Mouse (Mus musculus): Measurements from ENCODE around the gene Art5. TPM values are rescaled to one million over a fixed set of nuclear protein-coding genes. Genes with fewer than 3 reads are reported as not detected.

The Art5 gene
- 1.5 and 2.0 TPM in 2 replicates for polyA plus RNA-seq (2016; fragmentation: Nextera tagmentation; extraction: Ambion mirVana)

GRCm38 (mm10) chr7:102109171-102109570 lies at the start of gene Art5:
Gene Art5, minus strand, starts transcription at chr7:102109489.
- Histone ChIP-seq H3K4me1 (peaks cover 5% of the 10 kb centered on the region), H3K36me3 (no peaks in the 10 kb centered on the region), H3K27me3 (no peaks in the 10 kb centered on the region), H3K27ac (no peak within 1 kb of the TSS), H3K4me2 (replicated peaks) (no peak within 1 kb of the TSS), H3K9me3 (no peaks in the 10 kb centered on the region), H3K4me3 (no peak within 1 kb of the TSS), H3K9ac (no peak within 1 kb of the TSS)
- WGBS: 78% methylated on average over 7 of the region's 7 CpGs
- ATAC-seq (ENCODE audit: insufficient number of reproducible peaks, insufficient read depth, low FRiP score, low TSS enrichment): no peak

DNA sequence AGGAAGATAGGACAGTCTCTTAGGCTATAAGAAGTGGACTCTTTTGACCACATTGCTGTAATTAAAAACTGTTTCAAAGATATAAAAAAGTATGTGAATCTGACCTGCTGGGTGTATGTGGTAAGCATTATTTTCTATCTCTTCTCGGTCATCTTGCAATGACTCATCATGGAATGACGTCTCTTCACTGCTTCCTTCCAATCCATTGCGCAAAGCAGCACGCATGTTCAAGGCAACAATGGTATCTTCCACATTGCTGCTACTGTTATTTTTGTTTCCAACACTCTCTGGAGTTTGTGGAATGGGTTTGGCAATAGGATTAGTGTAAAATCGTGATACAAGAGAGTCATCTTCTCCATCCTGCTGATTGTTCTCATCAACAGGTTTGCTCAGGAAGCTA lies 44.4 kb upstream of the Art5 start:
- no peaks in the 10 kb centered on the region for H3K4me1 ChIP-seq
- no peaks in the 10 kb centered on the region for H3K9me3 ChIP-seq
- H3K4me3 ChIP-seq: no peak overlapping the region
- H3K27me3 ChIP-seq: no peaks in the 10 kb centered on the region
- 92% methylated on average over 5 of the region's 5 CpGs for WGBS
- ATAC-seq (ENCODE audit: insufficient number of reproducible peaks, insufficient read depth, low FRiP score, low TSS enrichment): no peak
- H3K36me3 ChIP-seq: peaks cover 54% of the 10 kb centered on the region
- no peak overlapping the region for H3K27ac ChIP-seq
- H3K4me2 ChIP-seq (replicated peaks): no peak overlapping the region
- H3K9ac ChIP-seq: no peak overlapping the region

DNA sequence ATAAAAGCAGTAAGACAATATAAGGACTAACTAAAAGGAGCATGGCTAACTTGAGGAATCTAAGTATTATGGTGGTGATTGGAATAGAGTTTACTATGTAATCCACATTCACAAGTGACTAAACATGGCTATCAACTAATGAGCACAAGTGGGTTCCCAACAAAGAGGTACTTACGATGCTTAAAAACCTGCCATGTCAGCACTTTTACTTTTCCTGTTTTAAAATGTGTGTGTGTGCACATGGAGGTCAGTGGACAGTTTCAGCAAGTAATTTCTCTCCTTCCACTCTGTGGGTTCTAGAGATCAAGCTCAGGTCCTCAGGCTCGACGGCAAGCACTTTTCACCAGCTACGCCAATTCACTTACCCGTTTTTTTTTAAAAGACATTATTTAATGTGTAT lies 28.6 kb upstream of the Art5 start:
- H3K27ac ChIP-seq: no peak overlapping the region
- no peaks in the 10 kb centered on the region for H3K4me1 ChIP-seq
- H3K9ac ChIP-seq: no peak overlapping the region
- no peaks in the 10 kb centered on the region for H3K9me3 ChIP-seq
- 95% methylated on average over 5 of the region's 5 CpGs for WGBS
- ATAC-seq (ENCODE audit: insufficient number of reproducible peaks, insufficient read depth, low FRiP score, low TSS enrichment): no peak
- H3K36me3 ChIP-seq: peaks cover 63% of the 10 kb centered on the region
- no peak overlapping the region for H3K4me3 ChIP-seq
- no peak overlapping the region for H3K4me2 ChIP-seq (replicated peaks)
- H3K27me3 ChIP-seq: no peaks in the 10 kb centered on the region

DNA sequence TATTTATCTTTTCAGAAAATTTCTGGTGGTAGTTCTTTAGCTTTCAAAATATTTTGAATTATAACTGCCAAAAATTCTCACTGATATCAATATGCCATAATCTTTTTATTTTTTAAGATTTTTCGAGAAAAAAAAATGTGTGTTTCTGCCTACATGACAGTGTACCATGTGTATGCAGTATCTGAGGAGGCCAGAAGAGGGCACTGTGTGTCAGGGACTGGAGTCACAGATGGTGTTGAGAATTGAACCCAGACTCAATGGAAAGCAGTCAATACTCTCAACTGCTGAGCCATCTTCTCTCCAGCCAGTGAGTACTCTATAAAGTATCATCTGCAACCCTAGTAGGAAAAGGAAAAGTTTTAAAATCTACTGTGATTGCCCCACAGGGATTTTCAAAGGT lies 28.2 kb upstream of the Art5 start:
- H3K36me3 ChIP-seq: peaks cover 64% of the 10 kb centered on the region
- 92% methylated on average over 1 of the region's 1 CpGs for WGBS

GRCm38 (mm10) chr7:102132395-102132794 lies 23.1 kb upstream of the Art5 start:
- no peak for ATAC-seq (ENCODE audit: insufficient number of reproducible peaks, insufficient read depth, low FRiP score, low TSS enrichment)

More for the DNA sequence above, 28.2 kb upstream of the Art5 start:
- H3K27me3 ChIP-seq: no peaks in the 10 kb centered on the region
- H3K9ac ChIP-seq: no peak overlapping the region
- no peak overlapping the region for H3K4me2 ChIP-seq (replicated peaks)
- H3K4me1 ChIP-seq: no peaks in the 10 kb centered on the region
- H3K27ac ChIP-seq: no peak overlapping the region
- no peak overlapping the region for H3K4me3 ChIP-seq
- no peaks in the 10 kb centered on the region for H3K9me3 ChIP-seq
- ATAC-seq (ENCODE audit: insufficient number of reproducible peaks, insufficient read depth, low FRiP score, low TSS enrichment): no peak

DNA sequence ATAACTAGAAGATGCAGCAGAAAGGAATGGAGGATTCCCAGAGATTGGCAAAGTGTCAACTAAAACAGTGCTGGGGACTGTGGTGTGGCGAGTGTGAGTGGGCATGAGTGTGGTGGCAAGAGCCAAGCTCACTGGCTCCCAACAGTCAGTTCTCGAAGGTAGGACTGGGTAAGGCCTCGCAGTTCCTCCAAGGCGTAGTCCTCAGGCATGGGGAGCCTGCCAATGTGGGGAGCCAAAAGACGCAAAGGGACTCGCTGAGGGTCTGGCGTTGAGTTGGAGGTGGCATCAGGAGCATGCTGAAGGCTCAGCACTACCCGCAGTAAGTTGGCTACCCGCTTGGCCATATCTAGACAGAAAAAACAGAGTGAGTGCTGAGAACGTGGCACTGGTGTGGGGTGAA lies 11.0 kb upstream of the Art5 start:
- 98% methylated on average over 10 of the region's 10 CpGs for WGBS
- no peak overlapping the region for H3K4me3 ChIP-seq
- H3K27me3 ChIP-seq: no peaks in the 10 kb centered on the region
- H3K9ac ChIP-seq: no peak overlapping the region
- peaks cover 70% of the 10 kb centered on the region for H3K36me3 ChIP-seq
- H3K27ac ChIP-seq: no peak overlapping the region
- H3K4me1 ChIP-seq: no peaks in the 10 kb centered on the region
- no peak overlapping the region for H3K4me2 ChIP-seq (replicated peaks)
- no peak for ATAC-seq (ENCODE audit: insufficient number of reproducible peaks, insufficient read depth, low FRiP score, low TSS enrichment)
- no peaks in the 10 kb centered on the region for H3K9me3 ChIP-seq

More at GRCm38 (mm10) chr7:102132395-102132794, 23.1 kb upstream of the Art5 start:
- H3K4me1 ChIP-seq: no peaks in the 10 kb centered on the region
- no peak overlapping the region for H3K27ac ChIP-seq
- no peak overlapping the region for H3K4me3 ChIP-seq
- H3K36me3 ChIP-seq: peaks cover 74% of the 10 kb centered on the region
- H3K27me3 ChIP-seq: no peaks in the 10 kb centered on the region
- no peaks in the 10 kb centered on the region for H3K9me3 ChIP-seq
- no peak overlapping the region for H3K9ac ChIP-seq
- 90% methylated on average over 4 of the region's 4 CpGs for WGBS
- H3K4me2 ChIP-seq (replicated peaks): no peak overlapping the region

- no peak overlapping the region for H3K9ac ChIP-seq
- no peaks in the 10 kb centered on the region for H3K27me3 ChIP-seq
- H3K27ac ChIP-seq: no peak overlapping the region
- WGBS: 78% methylated on average over 6 of the region's 6 CpGs
- ATAC-seq (ENCODE audit: insufficient number of reproducible peaks, insufficient read depth, low FRiP score, low TSS enrichment): no peak
- H3K4me1 ChIP-seq: no peaks in the 10 kb centered on the region
- no peak overlapping the region for H3K4me2 ChIP-seq (replicated peaks)
- peaks cover 41% of the 10 kb centered on the region for H3K36me3 ChIP-seq
- H3K9me3 ChIP-seq: no peaks in the 10 kb centered on the region
- no peak overlapping the region for H3K4me3 ChIP-seq
These were observed 8.1 kb upstream of the Art5 start for GRCm38 (mm10) chr7:102117382-102117781.

DNA sequence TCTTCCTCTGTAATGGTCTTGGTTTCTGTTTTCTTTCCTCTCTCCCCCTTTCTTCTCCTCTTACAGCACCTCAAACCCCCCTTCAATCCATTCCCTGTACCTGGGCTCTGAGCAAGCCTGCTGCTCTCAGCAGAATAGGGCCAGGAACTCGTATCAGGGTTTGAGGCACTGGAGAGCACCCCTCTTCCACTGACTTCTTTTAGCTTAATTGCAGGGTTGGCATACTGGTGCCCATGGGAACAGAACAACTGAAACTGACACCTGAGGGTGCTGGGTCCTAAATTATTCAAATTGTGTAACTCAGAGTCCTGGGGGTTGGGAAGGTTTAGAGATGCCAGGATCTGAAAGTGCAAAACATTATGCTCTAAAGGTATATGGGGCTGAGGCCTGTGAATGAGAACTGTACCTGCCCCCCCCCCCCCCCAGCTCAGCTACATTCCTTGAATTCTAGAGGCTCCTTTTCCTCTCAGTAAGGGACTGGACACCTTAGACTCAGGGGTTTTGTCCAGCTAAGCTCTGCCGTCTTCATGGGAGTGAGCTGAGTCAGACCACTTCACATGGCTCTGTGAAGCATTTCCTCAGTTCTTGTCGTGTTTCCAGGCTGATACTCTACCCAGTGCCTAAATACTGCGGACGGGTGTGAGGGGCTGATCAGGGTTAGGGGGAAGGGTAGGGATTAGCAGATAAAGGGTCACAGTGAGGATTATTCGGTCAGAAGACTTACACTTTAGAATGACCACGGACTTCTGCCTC lies 7.5 kb upstream of the Art5 start, which contains the start of gene Chrna10:
Chrna10 (minus strand) TSS at position 250 of the 753 bp plus-strand sequence.
- H3K4me2 ChIP-seq (replicated peaks): no peak within 1 kb of the TSS
- H3K9me3 ChIP-seq: no peaks in the 10 kb centered on the region
- H3K27ac ChIP-seq: no peak within 1 kb of the TSS
- H3K27me3 ChIP-seq: no peaks in the 10 kb centered on the region
- ATAC-seq (ENCODE audit: insufficient number of reproducible peaks, insufficient read depth, low FRiP score, low TSS enrichment): no peak
- H3K36me3 ChIP-seq: peaks cover 35% of the 10 kb centered on the region
- no peak within 1 kb of the TSS for H3K4me3 ChIP-seq
- 46% methylated on average over 7 of the region's 7 CpGs for WGBS
- H3K4me1 ChIP-seq: no peaks in the 10 kb centered on the region
- H3K9ac ChIP-seq: no peak within 1 kb of the TSS

DNA sequence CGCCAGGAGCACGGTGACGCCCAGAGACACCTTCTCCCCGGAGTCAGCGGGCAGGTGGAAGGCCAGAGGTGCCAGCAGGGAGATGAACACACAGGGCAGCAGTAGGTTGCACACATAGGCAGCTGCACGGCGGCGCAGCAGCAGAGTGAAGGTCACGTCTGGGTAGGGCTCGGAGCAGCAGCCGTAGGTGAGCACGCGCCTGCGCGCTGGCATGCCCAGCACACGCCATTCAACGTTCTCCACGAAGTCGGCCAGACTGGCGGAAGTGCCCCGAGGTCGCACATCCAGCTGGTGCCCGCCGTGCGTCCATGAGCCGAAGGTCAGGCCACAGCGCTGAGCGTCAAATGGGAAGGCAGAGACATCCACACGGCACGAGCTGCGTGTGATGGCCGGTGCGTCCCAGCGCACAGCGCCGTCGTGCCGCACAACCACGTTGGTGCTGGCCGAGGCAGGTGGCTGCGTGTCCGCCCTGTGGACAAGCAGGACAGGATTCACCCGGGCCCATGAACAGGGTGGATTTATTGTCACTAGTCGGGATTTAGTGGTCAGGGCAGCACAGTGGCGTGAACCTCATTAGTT lies 4.0 kb upstream of the Art5 start:
- Histone ChIP-seq H3K4me1 (no peaks in the 10 kb centered on the region), H3K9me3 (no peaks in the 10 kb centered on the region), H3K27me3 (no peaks in the 10 kb centered on the region), H3K4me3 (no peak overlapping the region), H3K4me2 (replicated peaks) (no peak overlapping the region), H3K27ac (no peak overlapping the region), H3K9ac (no peak overlapping the region), H3K36me3 (peaks cover 2% of the 10 kb centered on the region; the same call in 1 of the 2 replicates)
- no peak for ATAC-seq (ENCODE audit: insufficient number of reproducible peaks, insufficient read depth, low FRiP score, low TSS enrichment)
- 82% methylated on average over 45 of the region's 45 CpGs for whole genome bisulfite sequencing

GRCm38 (mm10) chr7:102109746-102110145 lies 457 bp upstream of the Art5 start:
- Histone ChIP-seq H3K9ac (no peak overlapping the region), H3K27me3 (no peaks in the 10 kb centered on the region), H3K4me3 (no peak overlapping the region), H3K9me3 (no peaks in the 10 kb centered on the region), H3K27ac (no peak overlapping the region), H3K36me3 (no peaks in the 10 kb centered on the region), H3K4me2 (replicated peaks) (no peak overlapping the region), H3K4me1 (peaks cover 5% of the 10 kb centered on the region)
- no peak for ATAC-seq (ENCODE audit: insufficient number of reproducible peaks, insufficient read depth, low FRiP score, low TSS enrichment)
- 82% methylated on average over 4 of the region's 4 CpGs for WGBS

DNA sequence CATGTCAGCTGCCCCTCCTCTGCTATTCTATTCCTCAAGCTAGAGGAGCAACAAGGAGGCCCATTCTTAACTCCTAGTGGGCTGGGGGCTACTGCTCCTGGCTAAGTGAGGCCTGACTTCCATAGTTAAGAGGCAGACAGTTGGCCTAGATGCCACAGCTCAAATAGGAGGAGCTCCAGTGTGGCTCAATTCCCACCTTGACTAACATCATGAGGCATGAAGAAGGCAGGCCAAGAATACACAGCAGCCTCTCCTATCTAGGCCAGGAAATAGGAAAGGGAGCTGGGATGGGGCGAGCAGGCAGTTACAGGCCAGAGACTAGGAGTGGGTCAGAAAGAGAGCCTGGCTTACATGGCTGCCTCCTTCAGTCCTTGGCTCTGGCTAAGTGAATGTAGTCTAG lies 1.1 kb downstream of the Art5 start:
- 88% methylated on average over 1 of the region's 1 CpGs for WGBS
- Histone ChIP-seq H3K27me3 (no peaks in the 10 kb centered on the region), H3K27ac (no peak overlapping the region), H3K4me3 (no peak overlapping the region), H3K4me1 (peaks cover 5% of the 10 kb centered on the region), H3K4me2 (replicated peaks) (no peak overlapping the region), H3K36me3 (no peaks in the 10 kb centered on the region), H3K9ac (no peak overlapping the region), H3K9me3 (no peaks in the 10 kb centered on the region)
- ATAC-seq (ENCODE audit: insufficient number of reproducible peaks, insufficient read depth, low FRiP score, low TSS enrichment): no peak

GRCm38 (mm10) chr7:102106700-102107141 lies 2.6 kb downstream of the Art5 start:
- H3K9me3 ChIP-seq: no peaks in the 10 kb centered on the region
- H3K4me2 ChIP-seq (replicated peaks): peak overlapping the region; percentile 53
- H3K36me3 ChIP-seq: no peaks in the 10 kb centered on the region
- H3K27ac ChIP-seq: no peak overlapping the region
- no peak for ATAC-seq (ENCODE audit: insufficient number of reproducible peaks, insufficient read depth, low FRiP score, low TSS enrichment)
- peak overlapping the region; percentile 26 for H3K4me3 ChIP-seq
- H3K4me1 ChIP-seq: peaks cover 5% of the 10 kb centered on the region
- H3K27me3 ChIP-seq: no peaks in the 10 kb centered on the region
- 0 out of 2 replicates have a peak overlapping the region, but pooled peaks have one; percentile 0 for H3K9ac ChIP-seq
- 14% methylated on average over 23 of the region's 23 CpGs for WGBS

All from embryonic facial prominence, embryonic 12.5 days (tissue).